Mouse (Mus musculus) bone marrow macrophage, adult 2 months (primary cell): ENCODE results near the gene Lemd2.

Experiments
- CTCF ChIP-seq: IDR thresholded peaks from 2 replicates; pipeline ENCODE4 v1.5.1; 2012; ENCODE audit warnings: low read depth, mild to moderate bottlenecking, low read length, moderate library complexity
- POLR2A ChIP-seq: IDR thresholded peaks from 2 replicates; pipeline ENCODE4 v1.6.1; 2012; ENCODE audit warnings: mild to moderate bottlenecking, low read depth, low read length, borderline replicate concordance

GRCm38 (mm10) chr17:27186068-27186467 is 18.2 kb downstream of the Lemd2 start:
- TF ChIP-seq CTCF, result no peak
- TF ChIP-seq POLR2A, result no peak
